ENCODE assay signal across 11 mouse cellular contexts in the genomic region with DNA sequence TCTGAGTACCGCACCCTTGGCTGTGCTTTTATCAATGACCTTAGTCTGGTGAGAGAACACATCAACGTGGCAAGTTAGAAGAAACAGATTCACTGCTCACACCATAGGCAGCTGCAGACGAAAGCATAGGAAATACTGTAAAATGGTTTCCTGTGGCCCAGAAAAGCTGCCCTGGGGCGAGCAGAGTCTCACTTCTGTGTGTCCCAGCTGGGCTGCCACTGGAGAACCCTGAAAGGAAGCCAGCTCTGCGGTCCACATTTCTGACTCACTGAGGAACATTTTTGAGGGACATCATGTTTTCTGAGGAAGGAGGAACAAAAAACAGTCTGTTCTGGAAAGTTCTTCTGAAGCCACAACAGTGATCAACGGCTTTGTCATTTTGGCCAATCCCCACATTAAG. TPM values are rescaled to one million over a fixed set of nuclear protein-coding genes. Genes with fewer than 3 reads are reported as not detected.
DNase-seq lines count a peak whose midpoint lies in the region; TF ChIP-seq lines count a peak whose summit lies in the region.
"Had no signal": no experiment of that assay in that cellular context is flagged by ENCODE, and none has a peak within 500 bp of the region (broad histone marks: within the 10 kb centered on the region; RNA-seq: fewer than 3 reads in every experiment).

No protein-coding gene starts in this region.

- H3K4me1 ChIP-seq in CH12.LX (ENCODE audit: control insufficient read depth in 1 of 2, insufficient read depth in 2 of 2) = peaks cover 17 to 47% of the 10 kb centered on the region in 2 experiments
- peaks cover 38% of the 10 kb centered on the region for H3K4me1 ChIP-seq in megakaryocyte, embryonic 14.5 days
- H3K4me1 ChIP-seq in midbrain, embryonic 10.5 days = no peaks in the 10 kb centered on the region
- H3K4me1 ChIP-seq: embryonic facial prominence, embryonic 12.5 days; liver, embryonic 15.5 days had no signal

- H3K79me2 ChIP-seq in CH12.LX (replicated peaks; ENCODE audit: control insufficient read depth, extremely low read depth, insufficient read depth, poor library complexity, severe bottlenecking) = no peaks in the 10 kb centered on the region

- DNase-seq in gastrocnemius, adult 18-20 months (ENCODE audit: low spot score) = peak; percentile 67
- DNase-seq in gastrocnemius, postnatal 10 days = no peak
- DNase-seq in CH12.LX (ENCODE audit: extremely low read depth) = peak; percentile 64
- peak; percentile 73 for DNase-seq in gastrocnemius, postnatal 25 days
- DNase-seq in midbrain, embryonic 10.5 days (ENCODE audit: low spot score) = no peak
- no peak for DNase-seq in left cerebral cortex, postnatal 4 days
- DNase-seq in spleen, postnatal 14 days (ENCODE audit: low spot score in 2 of 2) = no peak
- DNase-seq: layer of hippocampus, adult 9-11 months had no signal

- H3K27me3 ChIP-seq in CH12.LX (replicated peaks) = no peaks in the 10 kb centered on the region
- peaks cover 7% of the 10 kb centered on the region for H3K27me3 ChIP-seq in megakaryocyte, embryonic 14.5 days (replicated peaks)
- no peaks in the 10 kb centered on the region for H3K27me3 ChIP-seq in midbrain, embryonic 10.5 days (ENCODE audit: low read depth, poor library complexity, severe bottlenecking)
- H3K27me3 ChIP-seq: embryonic facial prominence, embryonic 12.5 days; liver, embryonic 15.5 days had no signal

- in situ Hi-C loops in CH12.LX (cut with MboI; ENCODE audit: low pct_ligation_motif_present, low pct_unique_long_range_greater_than_20kb, low sequenced_read_pairs) = no loop called here

- H3K36me3 ChIP-seq in CH12.LX (replicated peaks in 1 of 2; ENCODE audit: control insufficient read depth in 1 of 2, insufficient read depth in 1 of 2, low read length in 1 of 2) = no peaks in the 10 kb centered on the region
- H3K36me3 ChIP-seq in megakaryocyte, embryonic 14.5 days (replicated peaks; ENCODE audit: low read length) = no peaks in the 10 kb centered on the region
- no peaks in the 10 kb centered on the region for H3K36me3 ChIP-seq in midbrain, embryonic 10.5 days
- H3K36me3 ChIP-seq: embryonic facial prominence, embryonic 12.5 days; liver, embryonic 15.5 days had no signal

- H3K4me3 ChIP-seq in CH12.LX (replicated peaks in 1 of 3; ENCODE audit: low read depth in 2 of 3, low read length in 2 of 3, poor library complexity in 1 of 3) = no peak overlapping the region
- H3K4me3 ChIP-seq in megakaryocyte, embryonic 14.5 days (replicated peaks) = peak overlapping the region; percentile 28
- H3K4me3 ChIP-seq in midbrain, embryonic 10.5 days = no peak overlapping the region
- H3K4me3 ChIP-seq: embryonic facial prominence, embryonic 12.5 days; liver, embryonic 15.5 days had no signal

- H3K4me2 ChIP-seq in CH12.LX (ENCODE audit: insufficient read depth, low read depth, poor library complexity, severe bottlenecking) = no peak overlapping the region
- H3K4me2 ChIP-seq: embryonic facial prominence, embryonic 12.5 days; liver, embryonic 15.5 days had no signal

- H3K27ac ChIP-seq in CH12.LX (ENCODE audit: insufficient read depth, low read depth) = peak overlapping the region; percentile 14; the same call in 1 of the 2 replicates
- no peak overlapping the region for H3K27ac ChIP-seq in midbrain, embryonic 10.5 days (replicated peaks)
- H3K27ac ChIP-seq: embryonic facial prominence, embryonic 12.5 days; liver, embryonic 15.5 days had no signal

- intact Hi-C loops in left cerebral cortex, postnatal 4 days (cut with DNase I) = loop anchor here (10.0 kb wide), 1 partner anchor 866 kb away; no protein-coding TSS in a partner anchor

- no peak for TF ChIP-seq RAD21 in CH12.LX (IDR thresholded peaks at IDR 0.05; ENCODE audit: low read depth, low read length)

- no peak for TF ChIP-seq POLR2A in CH12.LX (IDR thresholded peaks at IDR 0.05; ENCODE audit: low read depth, low read length)

- WGBS in midbrain, embryonic 10.5 days = 83% methylated on average over 6 of the region's 6 CpGs

- no peaks in the 10 kb centered on the region for H3K9me3 ChIP-seq in CH12.LX (replicated peaks; ENCODE audit: low read length)
- no peaks in the 10 kb centered on the region for H3K9me3 ChIP-seq in megakaryocyte, embryonic 14.5 days
- H3K9me3 ChIP-seq in midbrain, embryonic 10.5 days (replicated peaks) = no peaks in the 10 kb centered on the region
- H3K9me3 ChIP-seq: embryonic facial prominence, embryonic 12.5 days; liver, embryonic 15.5 days had no signal

- peak; percentile 52; the same call in 1 of the 2 replicates for TF ChIP-seq EP300 in CH12.LX (IDR thresholded peaks at IDR 0.05; ENCODE audit: low read length)

- TF ChIP-seq CTCF in CH12.LX (conservative IDR thresholded peaks at IDR 0.05 in 1 of 2, IDR thresholded peaks at IDR 0.05 in 1 of 2; ENCODE audit: low read depth in 2 of 2, low read length in 2 of 2) = no peak

- H3K9ac ChIP-seq in CH12.LX (ENCODE audit: insufficient read depth, low read depth) = no peak overlapping the region
- H3K9ac ChIP-seq: embryonic facial prominence, embryonic 12.5 days; liver, embryonic 15.5 days had no signal

- dilution Hi-C loops in CH12.LX (cut with MboI; ENCODE audit: extremely low pct_ligation_motif_present, extremely low pct_unique_long_range_greater_than_20kb, low sequenced_read_pairs) = no loop called here

TF ChIP-seq in CH12.LX, 34 proteins besides CTCF, POLR2A, EP300 and RAD21 (continues in another document):
- TF ChIP-seq CHD2 (IDR thresholded peaks at IDR 0.05; ENCODE audit: low read length) (no peak), MXI1 (IDR thresholded peaks at IDR 0.05; ENCODE audit: low read depth, low read length) (no peak), TCF12 (IDR thresholded peaks at IDR 0.05; ENCODE audit: low read depth, low read length) (no peak), NELFE (IDR thresholded peaks at IDR 0.05; ENCODE audit: low read depth, low read length) (no peak), BHLHE40 (IDR thresholded peaks at IDR 0.05; ENCODE audit: low read depth, low read length) (peak; percentile 36; the same call in 1 of the 2 replicates), ZNF384 (IDR thresholded peaks at IDR 0.05; ENCODE audit: low read depth, low read length) (no peak), E2F4 (IDR thresholded peaks at IDR 0.05; ENCODE audit: insufficient replicate concordance, low read depth, low read length) (no peak), SMC3 (IDR thresholded peaks at IDR 0.05; ENCODE audit: low read depth, low read length) (no peak), ZMIZ1 (IDR thresholded peaks at IDR 0.05; ENCODE audit: low read depth, low read length) (no peak), CHD1 (IDR thresholded peaks at IDR 0.05; ENCODE audit: low read depth, low read length) (no peak), MYC (IDR thresholded peaks at IDR 0.05; ENCODE audit: low read depth, low read length) (no peak), HCFC1 (IDR thresholded peaks at IDR 0.05; ENCODE audit: low read depth, low read length) (no peak), JUND (conservative IDR thresholded peaks at IDR 0.05; ENCODE audit: low read depth, low read length) (no peak; the same call in 1 of the 2 replicates), MAFK (IDR thresholded peaks at IDR 0.05; ENCODE audit: insufficient replicate concordance, low read length) (no peak), UBTF (IDR thresholded peaks at IDR 0.05; ENCODE audit: low read depth, low read length) (no peak), ZKSCAN1 (IDR thresholded peaks at IDR 0.05; ENCODE audit: borderline replicate concordance, low read depth, low read length) (no peak)

RNA-seq across cellular contexts. Expression of gene Rab21, which starts 13.1 kb away (rescaled TPM):
- 10 to 100 TPM; 56.4 to 62.2 TPM for total RNA-seq in gastrocnemius, adult 18-20 months (2021)
- 10 to 100 TPM; 30.1 to 31.4 TPM for total RNA-seq in gastrocnemius, postnatal 10 days (2021)
- total RNA-seq in CH12.LX (2012; rRNA removed) (45.0 and 55.6 TPM in 2 replicates), CH12.LX (2014; rRNA removed) (57.4 and 57.9 TPM in 2 replicates)
- 52.8 and 58.4 TPM in 2 replicates for polyA plus RNA-seq in CH12.LX (2012; ENCODE audit: insufficient read length, low read depth)
- total RNA-seq in gastrocnemius, postnatal 25 days (2021) = 10 to 100 TPM; 42.8 to 43.7 TPM
- polyA plus RNA-seq in megakaryocyte, embryonic 14.5 days (2012; ENCODE audit: insufficient read depth, low replicate concordance) = 33.5 and 38.0 TPM in 2 replicates
- 3.1 and 3.3 TPM in 2 replicates for polyA plus RNA-seq in midbrain, embryonic 10.5 days (2016; fragmentation: Nextera tagmentation; extraction: Ambion mirVana)
- 10 to 100 TPM; 42.0 to 43.0 TPM for total RNA-seq in left cerebral cortex, postnatal 4 days (2021)

RNA-seq across cellular contexts. Expression of gene Tmem19, which starts 33.8 kb away (rescaled TPM):
- total RNA-seq in gastrocnemius, adult 18-20 months (2021) = 10 to 100 TPM; 13.7 to 18.3 TPM
- 10 to 100 TPM; 12.3 to 12.7 TPM for total RNA-seq in gastrocnemius, postnatal 10 days (2021)
- total RNA-seq in CH12.LX (2012; rRNA removed) (20.9 and 25.7 TPM in 2 replicates), CH12.LX (2014; rRNA removed) (26.0 and 34.3 TPM in 2 replicates)
- 22.9 and 29.3 TPM in 2 replicates for polyA plus RNA-seq in CH12.LX (2012; ENCODE audit: insufficient read length, low read depth)
- total RNA-seq in gastrocnemius, postnatal 25 days (2021) = 10 to 100 TPM in 1 of 2 experiments, 1 to 10 TPM in 1; 8.8 to 14.9 TPM
- polyA plus RNA-seq in megakaryocyte, embryonic 14.5 days (2012; ENCODE audit: insufficient read depth, low replicate concordance) = 6.1 and 9.6 TPM in 2 replicates
- 30.4 and 35.2 TPM in 2 replicates for polyA plus RNA-seq in midbrain, embryonic 10.5 days (2016; fragmentation: Nextera tagmentation; extraction: Ambion mirVana)
- 10 to 100 TPM; 40.6 to 45.3 TPM for total RNA-seq in left cerebral cortex, postnatal 4 days (2021)

RNA-seq across cellular contexts. Expression of gene Thap2, which starts 55.7 kb away (rescaled TPM):
- 1 to 10 TPM; 7.0 to 8.8 TPM for total RNA-seq in gastrocnemius, adult 18-20 months (2021)
- total RNA-seq in gastrocnemius, postnatal 10 days (2021) = 1 to 10 TPM; 4.7 to 6.7 TPM
- total RNA-seq in CH12.LX (2012; rRNA removed) = 7.6 and 11.3 TPM in 2 replicates
- total RNA-seq in CH12.LX (2014; rRNA removed) = 6.9 and 7.9 TPM in 2 replicates
- polyA plus RNA-seq in CH12.LX (2012; ENCODE audit: insufficient read length, low read depth) = 4.3 and 4.8 TPM in 2 replicates
- 1 to 10 TPM; 6.1 to 7.8 TPM for total RNA-seq in gastrocnemius, postnatal 25 days (2021)
- 4.1 and 5.5 TPM in 2 replicates for polyA plus RNA-seq in megakaryocyte, embryonic 14.5 days (2012; ENCODE audit: insufficient read depth, low replicate concordance)
- 25.0 and 27.3 TPM in 2 replicates for polyA plus RNA-seq in midbrain, embryonic 10.5 days (2016; fragmentation: Nextera tagmentation; extraction: Ambion mirVana)
- 10 to 100 TPM; 13.0 to 18.3 TPM for total RNA-seq in left cerebral cortex, postnatal 4 days (2021)

RNA-seq across cellular contexts. Expression of gene Zfc3h1, which starts 56.2 kb away (rescaled TPM):
- total RNA-seq in gastrocnemius, adult 18-20 months (2021) = 1 to 10 TPM; 8.0 to 9.3 TPM
- 10 to 100 TPM; 13.7 to 20.2 TPM for total RNA-seq in gastrocnemius, postnatal 10 days (2021)
- total RNA-seq in CH12.LX (2012; rRNA removed) (29.8 and 40.7 TPM in 2 replicates), CH12.LX (2014; rRNA removed) (51.7 and 58.3 TPM in 2 replicates)
- polyA plus RNA-seq in CH12.LX (2012; ENCODE audit: insufficient read length, low read depth) = 39.2 and 48.7 TPM in 2 replicates
- total RNA-seq in gastrocnemius, postnatal 25 days (2021) = 10 to 100 TPM in 1 of 2 experiments, 1 to 10 TPM in 1; 9.4 to 11.0 TPM
- 2.8 and 2.9 TPM in 2 replicates for polyA plus RNA-seq in megakaryocyte, embryonic 14.5 days (2012; ENCODE audit: insufficient read depth, low replicate concordance)
- polyA plus RNA-seq in midbrain, embryonic 10.5 days (2016; fragmentation: Nextera tagmentation; extraction: Ambion mirVana) = 15.6 and 18.0 TPM in 2 replicates
- 10 to 100 TPM; 43.4 to 46.7 TPM for total RNA-seq in left cerebral cortex, postnatal 4 days (2021)

Comparison
In these comparisons a context has a peak if more than half of its experiments do, and no peak if none do; other contexts are left out.
1. DNase-seq: peak in gastrocnemius, adult 18-20 months (single experiment), CH12.LX (single experiment) and gastrocnemius, postnatal 25 days (single experiment); none in gastrocnemius, postnatal 10 days (single experiment), midbrain, embryonic 10.5 days (single experiment), left cerebral cortex, postnatal 4 days (single experiment) and spleen, postnatal 14 days (0 of 2).